In genomic region chr2:157132086-157132485, GRCm38 (mm10) we compare ENCODE assay signal across 33 mouse cellular contexts. TPM values are rescaled to one million over a fixed set of nuclear protein-coding genes. Genes with fewer than 3 reads are reported as not detected.
A peak's percentile ranks its signal among the peaks of the same experiment; 100 is the strongest.
DNase-seq lines count a peak whose midpoint lies in the region; ATAC-seq and TF ChIP-seq lines count a peak whose summit lies in the region.
"Had no signal": no experiment of that assay in that cellular context is flagged by ENCODE, and none has a peak within 500 bp of the region (broad histone marks: within the 10 kb centered on the region; RNA-seq: fewer than 3 reads in every experiment).

No protein-coding gene starts in this region.

- no peak for TF ChIP-seq POLR2A in testis, adult 2 months (IDR thresholded peaks at IDR 0.05; ENCODE audit: control insufficient read depth, low read depth, low read length)
- no peak for TF ChIP-seq POLR2A in small intestine, adult 2 months (IDR thresholded peaks at IDR 0.05; ENCODE audit: low read depth, low read length)

- 0 out of 2 replicates have a peak, but pooled peaks cover 3% of the 10 kb centered on the region for H3K4me1 ChIP-seq in heart, embryonic 10.5 days
- peaks cover 5% of the 10 kb centered on the region for H3K4me1 ChIP-seq in testis, adult 2 months (ENCODE audit: control insufficient read depth, insufficient read depth, low read length)
- H3K4me1 ChIP-seq in liver, embryonic 12.5 days, result peaks cover 48% of the 10 kb centered on the region
- peaks cover 18% of the 10 kb centered on the region for H3K4me1 ChIP-seq in small intestine, adult 2 months (ENCODE audit: control insufficient read depth, insufficient read depth, insufficient read length, low read length)
- H3K4me1 ChIP-seq in forebrain, postnatal 0 days (ENCODE audit: insufficient read depth), result peaks cover 4% of the 10 kb centered on the region; the same call in 1 of the 2 replicates

- DNase-seq in heart, embryonic 10.5 days (ENCODE audit: low spot score), result peak; percentile 43
- DNase-seq in heart, postnatal 10 days, result no peak
- no peak for DNase-seq in testis, postnatal 10 days (ENCODE audit: low spot score)
- no peak for DNase-seq in forebrain, postnatal 0 days
- DNase-seq: adrenal gland, postnatal 14 days; B cell, adult 2 months; cerebellum, adult 11-12 months; cerebellum, postnatal 10 days; kidney, adult 8-10 months; kidney, postnatal 10 days; lung, adult 18-20 months had no signal

- H3K36me3 ChIP-seq in heart, embryonic 10.5 days, result no peaks in the 10 kb centered on the region; the same call in 1 of the 2 replicates
- H3K36me3 ChIP-seq in testis, adult 2 months (ENCODE audit: control insufficient read depth, insufficient read depth, low read length), result no peaks in the 10 kb centered on the region
- H3K36me3 ChIP-seq in liver, embryonic 12.5 days, result peaks cover 20% of the 10 kb centered on the region; the same call in 1 of the 2 replicates
- H3K36me3 ChIP-seq in small intestine, adult 2 months (ENCODE audit: control insufficient read depth, insufficient read depth, low read length), result peaks cover 8% of the 10 kb centered on the region
- H3K36me3 ChIP-seq in forebrain, postnatal 0 days (ENCODE audit: insufficient read depth), result no peaks in the 10 kb centered on the region

- no peaks in the 10 kb centered on the region for H3K9me3 ChIP-seq in heart, embryonic 10.5 days
- no peaks in the 10 kb centered on the region for H3K9me3 ChIP-seq in liver, embryonic 12.5 days (replicated peaks)
- no peaks in the 10 kb centered on the region for H3K9me3 ChIP-seq in forebrain, postnatal 0 days (ENCODE audit: low read length)
- H3K9me3 ChIP-seq: forebrain, embryonic 10.5 days; heart, embryonic 13.5 days; limb, embryonic 12.5 days had no signal

- H3K9ac ChIP-seq in liver, embryonic 12.5 days, result no peak overlapping the region
- H3K9ac ChIP-seq in forebrain, postnatal 0 days, result no peak overlapping the region
- H3K9ac ChIP-seq: heart, embryonic 13.5 days; hindbrain, embryonic 14.5 days; limb, embryonic 12.5 days had no signal

- peak overlapping the region; percentile 27 for H3K4me2 ChIP-seq in liver, embryonic 12.5 days
- H3K4me2 ChIP-seq in forebrain, postnatal 0 days (ENCODE audit: low read depth), result no peak overlapping the region
- H3K4me2 ChIP-seq: heart, embryonic 13.5 days; hindbrain, embryonic 14.5 days; limb, embryonic 12.5 days had no signal

- H3K27ac ChIP-seq in heart, embryonic 10.5 days, result no peak overlapping the region
- 0 out of 2 replicates have a peak overlapping the region, but pooled peaks have one; percentile 21 for H3K27ac ChIP-seq in testis, adult 2 months (ENCODE audit: control insufficient read depth, insufficient read depth, low read depth, low read length)
- 0 out of 2 replicates have a peak overlapping the region, but pooled peaks have one; percentile 0 for H3K27ac ChIP-seq in liver, embryonic 12.5 days
- H3K27ac ChIP-seq in small intestine, adult 2 months (ENCODE audit: insufficient read depth, low read depth, low read length), result peak overlapping the region; percentile 30
- H3K27ac ChIP-seq in forebrain, postnatal 0 days (ENCODE audit: low read depth, low read length), result no peak overlapping the region
- H3K27ac ChIP-seq: forebrain, embryonic 10.5 days; heart, embryonic 13.5 days; hindbrain, embryonic 14.5 days; limb, embryonic 12.5 days had no signal

- H3K27me3 ChIP-seq in heart, embryonic 10.5 days (ENCODE audit: insufficient read depth, poor library complexity, severe bottlenecking), result no peaks in the 10 kb centered on the region
- no peaks in the 10 kb centered on the region for H3K27me3 ChIP-seq in testis, adult 2 months (ENCODE audit: control insufficient read depth, insufficient read depth, low read length)
- no peaks in the 10 kb centered on the region for H3K27me3 ChIP-seq in liver, embryonic 12.5 days (replicated peaks)
- no peaks in the 10 kb centered on the region for H3K27me3 ChIP-seq in small intestine, adult 2 months (ENCODE audit: control insufficient read depth, insufficient read depth, low read length)
- H3K27me3 ChIP-seq in forebrain, postnatal 0 days (ENCODE audit: insufficient read depth, low read length), result no peaks in the 10 kb centered on the region
- H3K27me3 ChIP-seq: heart, embryonic 13.5 days; limb, embryonic 12.5 days had no signal

- intact Hi-C loops in heart, postnatal 10 days (cut with DNase I), result no loop called here

- no peak for TF ChIP-seq CTCF in testis, adult 2 months (IDR thresholded peaks at IDR 0.05; ENCODE audit: control insufficient read depth, insufficient read depth, insufficient replicate concordance, low read depth, low read length)
- TF ChIP-seq CTCF in small intestine, adult 2 months (IDR thresholded peaks at IDR 0.05; ENCODE audit: extremely low read depth, insufficient read length, insufficient replicate concordance, low read depth, low read length), result no peak
- no peak for TF ChIP-seq CTCF in forebrain, postnatal 0 days (IDR thresholded peaks at IDR 0.05; ENCODE audit: low read depth)

- H3K4me3 ChIP-seq in heart, embryonic 10.5 days, result no peak overlapping the region
- no peak overlapping the region for H3K4me3 ChIP-seq in testis, adult 2 months (ENCODE audit: control insufficient read depth, low read depth, low read length)
- no peak overlapping the region for H3K4me3 ChIP-seq in liver, embryonic 12.5 days
- H3K4me3 ChIP-seq in small intestine, adult 2 months (ENCODE audit: low read depth, low read length), result no peak overlapping the region
- H3K4me3 ChIP-seq in forebrain, postnatal 0 days (ENCODE audit: low read depth, low read length), result no peak overlapping the region
- H3K4me3 ChIP-seq: forebrain, embryonic 10.5 days; heart, embryonic 13.5 days; limb, embryonic 12.5 days had no signal

- 90% methylated on average over 1 of the region's 1 CpGs for WGBS in heart, embryonic 10.5 days
- WGBS in liver, embryonic 12.5 days (ENCODE audit: insufficient replicate concordance), result 75% methylated on average over 1 of the region's 1 CpGs
- 86% methylated on average over 1 of the region's 1 CpGs for WGBS in small intestine, adult 2 months
- WGBS in forebrain, postnatal 0 days, result 84% methylated on average over 1 of the region's 1 CpGs

- ATAC-seq in liver, embryonic 12.5 days, result no peak
- ATAC-seq in cerebellum, adult (ENCODE audit: insufficient number of reproducible peaks, low FRiP score, low TSS enrichment), result no peak
- ATAC-seq in forebrain, postnatal 0 days, result no peak
- ATAC-seq: forebrain, embryonic 16.5 days had no signal

RNA-seq across cellular contexts. Expression of gene Samhd1, which starts 3.0 kb away (rescaled TPM):
- 20.3 and 26.6 TPM in 2 replicates for polyA plus RNA-seq in heart, embryonic 10.5 days (2016; fragmentation: Nextera tagmentation; extraction: Ambion mirVana)
- 10 to 100 TPM; 20.5 to 25.3 TPM for total RNA-seq in heart, postnatal 10 days (2021)
- 5.3 and 5.4 TPM in 2 replicates for polyA plus RNA-seq in testis, adult 2 months (2012; rRNA removed)
- polyA plus RNA-seq in liver, embryonic 12.5 days (2016; fragmentation: Nextera tagmentation; extraction: Ambion mirVana), result 23.0 and 24.9 TPM in 2 replicates
- polyA plus RNA-seq in small intestine, adult 2 months (2012; rRNA removed), result 18.9 and 47.7 TPM in 2 replicates
- 11.3 and 18.5 TPM in 2 replicates for total RNA-seq in forebrain, postnatal 0 days (2014; rRNA removed)
- polyA plus RNA-seq in forebrain, postnatal 0 days (2015; fragmentation: Nextera tagmentation; extraction: Ambion mirVana), result 6.6 and 8.0 TPM in 2 replicates

RNA-seq across cellular contexts. Expression of gene Tldc2, which starts 45.2 kb away (rescaled TPM):
- not detected in 2 replicates for polyA plus RNA-seq in heart, embryonic 10.5 days (2016; fragmentation: Nextera tagmentation; extraction: Ambion mirVana)
- not detected for total RNA-seq in heart, postnatal 10 days (2021)
- polyA plus RNA-seq in testis, adult 2 months (2012; rRNA removed), result 0.41 TPM in 1 of 2 replicates, not detected in the other
- 0.29 TPM in 1 of 2 replicates, not detected in the other for polyA plus RNA-seq in liver, embryonic 12.5 days (2016; fragmentation: Nextera tagmentation; extraction: Ambion mirVana)
- 8.8 and 12.4 TPM in 2 replicates for polyA plus RNA-seq in small intestine, adult 2 months (2012; rRNA removed)
- total RNA-seq in forebrain, postnatal 0 days (2014; rRNA removed), result not detected in 2 replicates
- not detected in 2 replicates for polyA plus RNA-seq in forebrain, postnatal 0 days (2015; fragmentation: Nextera tagmentation; extraction: Ambion mirVana)
- total RNA-seq: adrenal gland, postnatal 14 days; gastrocnemius, adult 18-20 months; heart, postnatal 25 days; layer of hippocampus, postnatal 10 days; left cerebral cortex, postnatal 10 days; midbrain, postnatal 0 days had no signal
- polyA plus RNA-seq: brain, embryonic 14.5 days; cortical plate, adult 2 months; embryonic facial prominence, embryonic 11.5 days; forebrain, embryonic 10.5 days; forebrain, embryonic 16.5 days; gonadal fat pad, adult 2 months; heart, embryonic 13.5 days; hindbrain, embryonic 14.5 days; intestine, embryonic 14.5 days; limb, embryonic 12.5 days; midbrain, postnatal 0 days; neural tube, embryonic 14.5 days; stomach, embryonic 16.5 days; thymus, postnatal 0 days had no signal

RNA-seq across cellular contexts. Expression of gene Soga1, which starts 53.0 kb away (rescaled TPM):
- polyA plus RNA-seq in heart, embryonic 10.5 days (2016; fragmentation: Nextera tagmentation; extraction: Ambion mirVana), result 2.2 and 3.9 TPM in 2 replicates
- 10 to 100 TPM; 33.3 to 34.6 TPM for total RNA-seq in heart, postnatal 10 days (2021)
- 3.3 and 4.5 TPM in 2 replicates for polyA plus RNA-seq in testis, adult 2 months (2012; rRNA removed)
- 3.4 TPM in 2 replicates for polyA plus RNA-seq in liver, embryonic 12.5 days (2016; fragmentation: Nextera tagmentation; extraction: Ambion mirVana)
- 4.6 and 6.3 TPM in 2 replicates for polyA plus RNA-seq in small intestine, adult 2 months (2012; rRNA removed)
- 80.5 and 93.7 TPM in 2 replicates for total RNA-seq in forebrain, postnatal 0 days (2014; rRNA removed)
- 3.1 and 3.9 TPM in 2 replicates for polyA plus RNA-seq in forebrain, postnatal 0 days (2015; fragmentation: Nextera tagmentation; extraction: Ambion mirVana)

Comparison
In these comparisons a context has a peak if more than half of its experiments do, and no peak if none do; other contexts are left out.
1. H3K27ac ChIP-seq: peak in testis, adult 2 months (single experiment), liver, embryonic 12.5 days (single experiment) and small intestine, adult 2 months (single experiment); none in heart, embryonic 10.5 days (single experiment) and forebrain, postnatal 0 days (single experiment).